In the genomic region with DNA sequence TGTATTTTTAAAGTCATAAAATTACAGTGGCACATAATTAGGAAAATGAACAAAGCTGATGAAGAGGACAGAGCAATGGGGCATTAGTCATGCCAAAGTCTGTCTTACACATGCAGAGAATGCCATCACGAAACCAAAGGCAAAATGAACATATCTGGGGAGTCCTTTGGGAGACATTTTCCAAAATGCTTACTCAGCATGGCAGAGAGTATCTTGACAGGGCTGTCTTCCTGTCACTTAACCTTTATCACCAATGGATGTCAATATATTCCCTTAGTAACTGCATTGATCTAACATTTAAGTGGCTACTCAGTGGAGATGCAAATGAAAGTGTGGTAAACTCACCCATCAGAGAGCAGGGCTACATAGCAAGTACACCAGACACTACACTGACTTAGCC, we compare ENCODE assay signal across 25 mouse cellular contexts. TPM values are rescaled to one million over a fixed set of nuclear protein-coding genes. Genes with fewer than 3 reads are reported as not detected.
"Had no signal": no experiment of that assay in that cellular context is flagged by ENCODE, and none has a peak within 500 bp of the region (broad histone marks: within the 10 kb centered on the region; RNA-seq: fewer than 3 reads in every experiment).

No protein-coding gene starts in this region.

- H3K36me3 ChIP-seq: neural tube, embryonic 13.5 days; neural tube, embryonic 15.5 days; stomach, embryonic 15.5 days had no signal

- H3K27ac ChIP-seq: neural tube, embryonic 13.5 days; neural tube, embryonic 15.5 days; stomach, embryonic 15.5 days; stomach, postnatal 0 days had no signal

- H3K4me2 ChIP-seq: neural tube, embryonic 13.5 days; neural tube, embryonic 15.5 days; stomach, embryonic 15.5 days had no signal

- H3K27me3 ChIP-seq: neural tube, embryonic 13.5 days; neural tube, embryonic 15.5 days; stomach, embryonic 15.5 days had no signal

- H3K9ac ChIP-seq: neural tube, embryonic 13.5 days; neural tube, embryonic 15.5 days; stomach, embryonic 15.5 days had no signal

- H3K4me3 ChIP-seq: neural tube, embryonic 13.5 days; neural tube, embryonic 15.5 days; stomach, embryonic 15.5 days had no signal

- DNase-seq: retina, postnatal 1 day; right cerebral cortex, adult 18-20 months; right cerebral cortex, postnatal 14 days; right cerebral cortex, postnatal 25 days; right cerebral cortex, postnatal 4 days; spleen, adult 18-20 months; thymus, adult 18-20 months; thymus, adult 2 months; thymus, postnatal 14 days; thymus, postnatal 25 days; thymus, postnatal 36 days; thymus, postnatal 4 days had no signal

- H3K4me1 ChIP-seq: neural tube, embryonic 13.5 days; neural tube, embryonic 15.5 days; stomach, embryonic 15.5 days had no signal

RNA-seq across cellular contexts. Expression of a gene that starts 1.4 kb away (rescaled TPM):
- total RNA-seq: neutrophil, adult 5-6 weeks had no signal
- polyA plus RNA-seq: neural tube, embryonic 13.5 days; neural tube, embryonic 14.5 days; neural tube, embryonic 15.5 days; small intestine, adult 2 months; spleen, adult 2 months; stomach, embryonic 14.5 days; stomach, embryonic 15.5 days; stomach, embryonic 16.5 days; stomach, postnatal 0 days; testis, adult 2 months; thymus, adult 2 months; thymus, postnatal 0 days; urinary bladder, adult 2 months had no signal

RNA-seq across cellular contexts. Expression of a gene that starts 36.9 kb away (rescaled TPM):
- total RNA-seq: neutrophil, adult 5-6 weeks had no signal
- polyA plus RNA-seq: neural tube, embryonic 13.5 days; neural tube, embryonic 14.5 days; neural tube, embryonic 15.5 days; small intestine, adult 2 months; spleen, adult 2 months; stomach, embryonic 14.5 days; stomach, embryonic 16.5 days; stomach, postnatal 0 days; thymus, adult 2 months; thymus, postnatal 0 days had no signal

RNA-seq across cellular contexts. Expression of a gene that starts 45.2 kb away (rescaled TPM):
- total RNA-seq: neutrophil, adult 5-6 weeks had no signal
- polyA plus RNA-seq: neural tube, embryonic 13.5 days; neural tube, embryonic 14.5 days; neural tube, embryonic 15.5 days; small intestine, adult 2 months; spleen, adult 2 months; stomach, embryonic 14.5 days; stomach, embryonic 15.5 days; stomach, embryonic 16.5 days; stomach, postnatal 0 days; thymus, adult 2 months; thymus, postnatal 0 days; urinary bladder, adult 2 months had no signal

RNA-seq across cellular contexts. Expression of a gene that starts 53.6 kb away (rescaled TPM):
- total RNA-seq: neutrophil, adult 5-6 weeks had no signal
- polyA plus RNA-seq: small intestine, adult 2 months; spleen, adult 2 months; stomach, embryonic 14.5 days; stomach, embryonic 15.5 days; stomach, embryonic 16.5 days; stomach, postnatal 0 days; testis, adult 2 months; thymus, postnatal 0 days; urinary bladder, adult 2 months had no signal

RNA-seq across cellular contexts. Expression of a gene that starts 59.2 kb away (rescaled TPM):
- total RNA-seq: neutrophil, adult 5-6 weeks had no signal
- polyA plus RNA-seq: neural tube, embryonic 13.5 days; neural tube, embryonic 14.5 days; small intestine, adult 2 months; spleen, adult 2 months; stomach, embryonic 14.5 days; stomach, embryonic 15.5 days; stomach, embryonic 16.5 days; stomach, postnatal 0 days; thymus, adult 2 months; thymus, postnatal 0 days; urinary bladder, adult 2 months had no signal
